Mouse (Mus musculus) heart, postnatal 0 days (tissue): ENCODE measurements at regions not wholly inside any gene's neighbourhood (a gene's known extent, or its start where the extent isn't known, plus 50 kb on each side); places are given as distances from the start of the nearest gene placed in this dataset.

ENCODE experiments used
- ATAC-seq: fragments of 200-750 bp; cut with Nextera tagmentation; 2 replicates; pipeline ENCODE4 v1.8.0; 2017; ENCODE audit warnings: low read depth, moderate number of reproducible peaks, moderate library complexity; ENCODE audit not compliant: insufficient read depth
- DNase-seq: peaks from one replicate; pipeline ENCODE4 v3.0.0-alpha.2; 2016; ENCODE audit warnings: low spot score
- H3K27ac ChIP-seq: fragments of 300-500 bp; sonication (generic); 2 replicates; pipeline ENCODE4 v1.5.1; 2014; ENCODE audit warnings: low read depth, mild to moderate bottlenecking
- H3K27me3 ChIP-seq: fragments of 300-500 bp; sonication (generic); 2 replicates; pipeline ENCODE4 v1.6.1; 2014; ENCODE audit warnings: low read length, mixed read lengths; ENCODE audit not compliant: control insufficient read depth, insufficient read depth
- H3K36me3 ChIP-seq: fragments of 300-500 bp; sonication (generic); replicated peaks from 2 replicates; pipeline ENCODE4 v1.6.1; 2014; ENCODE audit warnings: low read length, mixed read lengths; ENCODE audit not compliant: control insufficient read depth, insufficient read depth
- H3K4me1 ChIP-seq: fragments of 300-500 bp; sonication (generic); 2 replicates; pipeline ENCODE4 v1.6.1; 2014; ENCODE audit warnings: antibody characterized with exemption; ENCODE audit not compliant: control insufficient read depth, insufficient read depth
- H3K4me2 ChIP-seq: fragments of 300-500 bp; sonication (generic); 2 replicates; pipeline ENCODE4 v1.6.1; 2014; ENCODE audit warnings: low read depth, mild to moderate bottlenecking, low read length, moderate library complexity
- H3K4me3 ChIP-seq: fragments of 300-500 bp; sonication (generic); 2 replicates; pipeline ENCODE4 v1.5.1; 2014; ENCODE audit warnings: low read depth, low read length
- H3K9ac ChIP-seq: fragments of 300-500 bp; sonication (generic); replicated peaks from 2 replicates; pipeline ENCODE4 v1.6.1; 2014; ENCODE audit warnings: low read depth, low read length, mixed read lengths
- H3K9me3 ChIP-seq: fragments of 300-500 bp; sonication (generic); replicated peaks from 2 replicates; pipeline ENCODE4 v1.6.1; 2016; ENCODE audit warnings: low read length; ENCODE audit not compliant: control insufficient read depth
- CTCF ChIP-seq: IDR thresholded peaks from 2 replicates; pipeline ENCODE4 v1.5.1; 2016; ENCODE audit warnings: antibody characterized with exemption, control low read depth, low read depth
- EP300 ChIP-seq: IDR thresholded peaks from 2 replicates; pipeline ENCODE4 v1.6.1; 2016; ENCODE audit warnings: antibody characterized with exemption, low read depth
- WGBS: fragments of 180-500 bp; shearing (Covaris S2); extraction: QIAGEN DNeasy Blood & Tissue Kit; methylation state at CpG from one replicate; pipeline ENCODE4 v1.1.7; 2014; 5-methylcytosine and 5-hydroxymethylcytosine counted together

- WGBS: 20% methylated on average over 9 of the region's 9 CpGs
- Histone ChIP-seq H3K4me3 (peak overlapping the region; percentile 31; the same call in 1 of the 2 replicates), H3K9ac (no peak overlapping the region), H3K36me3 (no peaks in the 10 kb centered on the region), H3K4me1 (0 out of 2 replicates have a peak, but pooled peaks cover 8% of the 10 kb centered on the region), H3K27me3 (0 out of 2 replicates have a peak, but pooled peaks cover 2% of the 10 kb centered on the region), H3K4me2 (peak overlapping the region; percentile 46), H3K27ac (no peak overlapping the region), H3K9me3 (no peaks in the 10 kb centered on the region)
- ATAC-seq (no peak), DNase-seq (no peak)
- TF ChIP-seq CTCF (no peak), EP300 (no peak)
Measured at GRCm38 (mm10) chr13:81945741-81946140, 162.9 kb downstream of the Cetn3 start.

DNA sequence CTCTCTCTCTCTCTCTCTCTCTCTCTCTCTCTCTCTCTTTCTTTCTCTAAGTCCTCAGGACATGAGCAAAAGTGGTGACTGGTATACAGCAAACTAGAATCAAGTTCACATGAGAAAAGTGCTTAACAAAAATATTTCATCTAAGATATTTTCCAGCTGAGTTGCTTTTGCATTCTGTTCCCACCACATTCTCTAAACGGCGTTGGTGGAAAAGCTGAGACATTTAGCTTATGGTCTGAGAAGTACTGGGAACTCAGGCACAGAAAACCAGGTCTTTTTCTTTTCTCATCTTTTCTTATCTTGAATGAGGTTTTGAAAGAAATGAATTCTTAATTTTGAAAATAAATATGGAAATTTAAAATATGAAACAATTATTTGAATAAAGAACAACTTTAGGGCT, 182.6 kb downstream of the Cetn3 start:
- ATAC-seq (no peak), DNase-seq (no peak)
- Histone ChIP-seq H3K4me2 (no peak overlapping the region), H3K4me1 (no peaks in the 10 kb centered on the region), H3K9me3 (no peaks in the 10 kb centered on the region), H3K4me3 (no peak overlapping the region), H3K36me3 (no peaks in the 10 kb centered on the region), H3K27me3 (no peaks in the 10 kb centered on the region), H3K9ac (no peak overlapping the region), H3K27ac (no peak overlapping the region)
- TF ChIP-seq EP300: no peak
- TF ChIP-seq CTCF: no peak
- WGBS: 77% methylated on average over 2 of the region's 2 CpGs

- H3K9me3 ChIP-seq: no peaks in the 10 kb centered on the region
- no peak for TF ChIP-seq CTCF
- TF ChIP-seq EP300: no peak
- H3K4me3 ChIP-seq: no peak overlapping the region
- no peak overlapping the region for H3K4me2 ChIP-seq
- H3K27me3 ChIP-seq: no peaks in the 10 kb centered on the region
- WGBS: 29% methylated on average over 2 of the region's 2 CpGs
- H3K36me3 ChIP-seq: no peaks in the 10 kb centered on the region
- DNase-seq: no peak
- H3K4me1 ChIP-seq: no peaks in the 10 kb centered on the region
- ATAC-seq: no peak
- no peak overlapping the region for H3K27ac ChIP-seq
- H3K9ac ChIP-seq: no peak overlapping the region
Measured at GRCm38 (mm10) chr13:81975878-81976277, 193.0 kb downstream of the Cetn3 start.

GRCm38 (mm10) chr13:81978003-81978402, 195.1 kb downstream of the Cetn3 start:
- H3K4me3 ChIP-seq: no peak overlapping the region
- H3K9me3 ChIP-seq: no peaks in the 10 kb centered on the region
- no peaks in the 10 kb centered on the region for H3K27me3 ChIP-seq
- no peak overlapping the region for H3K4me2 ChIP-seq
- H3K36me3 ChIP-seq: no peaks in the 10 kb centered on the region
- no peaks in the 10 kb centered on the region for H3K4me1 ChIP-seq
- H3K9ac ChIP-seq: no peak overlapping the region
- H3K27ac ChIP-seq: no peak overlapping the region
- 76% methylated on average over 6 of the region's 6 CpGs for WGBS
- no peak for DNase-seq
- no peak for ATAC-seq
- TF ChIP-seq CTCF (no peak), EP300 (no peak)

DNA sequence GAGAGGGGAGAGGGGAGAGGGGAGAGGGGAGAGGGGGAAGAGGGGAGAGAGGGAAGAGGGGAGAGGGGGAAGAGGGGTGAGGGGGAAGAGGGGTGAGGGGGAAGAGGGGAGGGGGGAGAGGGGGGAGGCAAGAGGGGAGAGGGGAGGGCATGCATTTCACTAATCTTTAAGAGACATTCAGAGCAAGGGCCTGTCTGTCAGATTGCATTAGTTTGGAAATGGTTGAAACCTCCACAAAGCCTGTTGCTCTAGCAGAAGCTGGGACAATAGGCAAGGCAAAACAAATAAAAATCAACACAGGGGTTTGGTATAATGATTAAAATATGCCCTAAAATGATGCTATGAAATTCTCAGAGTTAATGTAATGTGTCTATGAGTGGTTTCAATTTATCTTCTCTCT, 196.4 kb downstream of the Cetn3 start:
- no peak for ATAC-seq
- Histone ChIP-seq H3K4me2 (no peak overlapping the region), H3K36me3 (no peaks in the 10 kb centered on the region), H3K9ac (no peak overlapping the region), H3K9me3 (no peaks in the 10 kb centered on the region), H3K4me3 (no peak overlapping the region), H3K4me1 (no peaks in the 10 kb centered on the region), H3K27me3 (no peaks in the 10 kb centered on the region), H3K27ac (no peak overlapping the region)
- DNase-seq: no peak
- TF ChIP-seq EP300: no peak
- no peak for TF ChIP-seq CTCF

DNA sequence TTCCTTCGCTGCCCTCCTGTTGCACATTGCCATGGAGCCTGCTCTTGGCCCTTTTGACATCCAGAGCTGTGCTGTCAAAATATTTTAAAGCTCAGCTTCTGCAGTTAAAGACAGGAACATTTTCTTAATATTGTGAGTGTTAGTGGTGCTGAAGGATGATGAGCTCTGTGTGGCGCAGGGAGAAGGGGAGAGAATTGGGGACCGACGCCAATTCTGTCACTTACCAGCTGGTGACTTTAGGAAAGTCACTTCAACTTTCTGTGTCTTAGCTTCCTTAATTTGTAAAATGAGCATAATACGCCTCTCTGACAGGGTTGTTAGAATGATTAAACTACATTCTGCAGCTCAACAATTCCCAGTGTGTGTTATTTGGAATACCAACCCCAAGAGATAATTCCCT, 197.2 kb downstream of the Cetn3 start:
- no peak overlapping the region for H3K4me2 ChIP-seq
- no peak overlapping the region for H3K4me3 ChIP-seq
- ATAC-seq: no peak
- DNase-seq: no peak
- no peak overlapping the region for H3K27ac ChIP-seq
- TF ChIP-seq EP300 (no peak), CTCF (no peak)
- H3K9ac ChIP-seq: no peak overlapping the region
- no peaks in the 10 kb centered on the region for H3K36me3 ChIP-seq
- WGBS: 85% methylated on average over 5 of the region's 5 CpGs
- no peaks in the 10 kb centered on the region for H3K4me1 ChIP-seq
- H3K27me3 ChIP-seq: no peaks in the 10 kb centered on the region
- H3K9me3 ChIP-seq: no peaks in the 10 kb centered on the region
